Comparison of ENCODE assay signal across 9 mouse cellular contexts in genomic region chr11:42999188-42999587, GRCm38 (mm10). TPM values are rescaled to one million over a fixed set of nuclear protein-coding genes. Genes with fewer than 3 reads are reported as not detected.
DNase-seq lines count a peak whose midpoint lies in the region; TF ChIP-seq lines count a peak whose summit lies in the region.
"Had no signal": no experiment of that assay in that cellular context is flagged by ENCODE, and none has a peak within 500 bp of the region (broad histone marks: within the 10 kb centered on the region; RNA-seq: fewer than 3 reads in every experiment).

No protein-coding gene starts in this region.

- intact Hi-C loops in gastrocnemius, adult 2 months (cut with DNase I), result no loop called here

- TF ChIP-seq CTCF in gastrocnemius, adult 2 months (IDR thresholded peaks at IDR 0.05), result peak; percentile 39; the same call in 1 of the 2 replicates

- DNase-seq in gastrocnemius, adult 2 months, result no peak
- no peak for DNase-seq in gastrocnemius, postnatal 4 days (ENCODE audit: low spot score in 2 of 2)
- peak; percentile 6 for DNase-seq in ovary, postnatal 36 days (ENCODE audit: low spot score)
- no peak for DNase-seq in ovary, postnatal 10 days (ENCODE audit: low spot score)
- DNase-seq in frontal cortex, postnatal 14 days (ENCODE audit: low spot score in 2 of 2), result peak; percentile 3 to 11
- peak; percentile 9 for DNase-seq in lung, postnatal 14 days
- DNase-seq in thymus, postnatal 10 days (ENCODE audit: low spot score in 2 of 2), result no peak
- DNase-seq in gastrocnemius, postnatal 25 days, result no peak
- DNase-seq: liver, embryonic 13.5 days had no signal

- no peak overlapping the region for H3K4me3 ChIP-seq in gastrocnemius, adult 2 months
- H3K4me3 ChIP-seq: liver, embryonic 13.5 days had no signal

- H3K27ac ChIP-seq in gastrocnemius, adult 2 months, result no peak overlapping the region
- H3K27ac ChIP-seq: liver, embryonic 13.5 days had no signal

RNA-seq across cellular contexts. Expression of gene Gm9972, which starts 36.4 kb away (rescaled TPM):
- total RNA-seq in gastrocnemius, adult 2 months (2021), result not detected
- not detected for total RNA-seq in gastrocnemius, postnatal 4 days (2021)
- not detected for total RNA-seq in gastrocnemius, postnatal 25 days (2021)

Comparison
In these comparisons a context has a peak if more than half of its experiments do, and no peak if none do; other contexts are left out.
1. DNase-seq: peak in ovary, postnatal 36 days (single experiment), frontal cortex, postnatal 14 days (2 of 2) and lung, postnatal 14 days (single experiment); none in gastrocnemius, adult 2 months (single experiment), gastrocnemius, postnatal 4 days (0 of 2), ovary, postnatal 10 days (single experiment), thymus, postnatal 10 days (0 of 2) and gastrocnemius, postnatal 25 days (single experiment).